Mouse (Mus musculus) left cerebral cortex, postnatal 10 days (tissue): ENCODE measurements around the gene Clint1. TPM values are rescaled to one million over a fixed set of nuclear protein-coding genes. Genes with fewer than 3 reads are reported as not detected.
A peak's percentile ranks its signal among the peaks of the same experiment; 100 is the strongest.
"Not testable (repeated sequence)": the region's sequence is repeated elsewhere in the genome, so short reads cannot be mapped to it uniquely, and the experiment has no call there.

Experiments used
- DNase-seq, 2 experiments: peaks; one replicate each; pipeline ENCODE4 v3.0.0; 2021 to 2022; ENCODE audit warnings: low spot score in 2 of 2, mixed read lengths in 1 of 2; ENCODE audit errors: extremely low spot score in 1 of 2
- intact Hi-C: fragments of 180-260 bp; cut with DNase I; formaldehyde crosslinking; loops from one replicate; pipeline ENCODE4 v1.15.1; 2025
- total RNA-seq, 2 experiments: library from RNA; stranded (reverse); gene quantifications; 2 replicates each; pipeline ENCODE4 v1.2.3; 2021

The Clint1 gene
- total RNA-seq, 2 experiments from 2014 or later: 43.8 to 44.0 TPM

GRCm38 (mm10) chr11:45875351-45875935, 23.6 kb downstream of the Clint1 start:
- intact Hi-C loops: no loop called here
- DNase-seq: no peak

- DNase-seq: no peak
- intact Hi-C loops: no loop called here
Measured at GRCm38 (mm10) chr11:45876036-45876435, 24.2 kb downstream of the Clint1 start.

GRCm38 (mm10) chr11:45879366-45879765, 27.5 kb downstream of the Clint1 start:
- DNase-seq, intact Hi-C loops: not testable (repeated sequence)

GRCm38 (mm10) chr11:45881026-45881682, 29.3 kb downstream of the Clint1 start:
- DNase-seq: peak; percentile 46 to 65

GRCm38 (mm10) chr11:45881683-45882068, 29.8 kb downstream of the Clint1 start:
- no peak for DNase-seq
- intact Hi-C loops: loop anchor here (5.0 to 10.0 kb wide), 5 partner anchors 87 to 1269 kb away; no protein-coding TSS in a partner anchor

More at GRCm38 (mm10) chr11:45881026-45881682, 29.3 kb downstream of the Clint1 start:
- intact Hi-C loops: loop anchor here (5.0 to 10.0 kb wide), 5 partner anchors 86 to 1269 kb away; no protein-coding TSS in a partner anchor

GRCm38 (mm10) chr11:45883270-45883931, 31.6 kb downstream of the Clint1 start:
- intact Hi-C loops: loop anchor here (5.0 to 10.0 kb wide), 5 partner anchors 89 to 1271 kb away; no protein-coding TSS in a partner anchor
- no peak for DNase-seq

- DNase-seq: peak in 1 of 2 experiments; percentile 46
Measured at GRCm38 (mm10) chr11:45884029-45884428, 32.2 kb downstream of the Clint1 start.

GRCm38 (mm10) chr11:45885606-45886230, 33.9 kb downstream of the Clint1 start:
- intact Hi-C loops: loop anchor here (10.0 kb wide), 3 partner anchors 91 to 881 kb away; no protein-coding TSS in a partner anchor
- DNase-seq: no peak

More at GRCm38 (mm10) chr11:45884029-45884428, 32.2 kb downstream of the Clint1 start:
- intact Hi-C loops: loop anchor here (5.0 to 10.0 kb wide), 5 partner anchors 89 to 1272 kb away; no protein-coding TSS in a partner anchor

GRCm38 (mm10) chr11:45886596-45886995, 34.7 kb downstream of the Clint1 start:
- intact Hi-C loops: loop anchor here (10.0 kb wide), 3 partner anchors 92 to 882 kb away; no protein-coding TSS in a partner anchor
- no peak for DNase-seq

GRCm38 (mm10) chr11:45888471-45889030, 36.7 kb downstream of the Clint1 start:
- intact Hi-C loops: loop anchor here (10.0 kb wide), 3 partner anchors 94 to 884 kb away; no protein-coding TSS in a partner anchor
- no peak for DNase-seq

GRCm38 (mm10) chr11:45889981-45890380, 38.1 kb downstream of the Clint1 start:
- DNase-seq: no peak
- intact Hi-C loops: loop anchor here (10.0 kb wide), 3 partner anchors 95 to 885 kb away; no protein-coding TSS in a partner anchor

- DNase-seq: no peak
- intact Hi-C loops: no loop called here
Measured at GRCm38 (mm10) chr11:45890423-45890822, 38.6 kb downstream of the Clint1 start.

- intact Hi-C loops: no loop called here
Measured at GRCm38 (mm10) chr11:45892861-45893360, 41.1 kb downstream of the Clint1 start.

GRCm38 (mm10) chr11:45897392-45897791, 45.5 kb downstream of the Clint1 start:
- intact Hi-C loops: no loop called here
- DNase-seq: peak in 1 of 2 experiments; percentile 24

More at GRCm38 (mm10) chr11:45892861-45893360, 41.1 kb downstream of the Clint1 start:
- no peak for DNase-seq

GRCm38 (mm10) chr11:45900233-45901015, 48.6 kb downstream of the Clint1 start:
- DNase-seq: no peak
- intact Hi-C loops: no loop called here

- DNase-seq: no peak
- intact Hi-C loops: no loop called here
Measured at GRCm38 (mm10) chr11:45906109-45906786, 54.4 kb downstream of the Clint1 start.

- intact Hi-C loops: no loop called here
- no peak for DNase-seq
Measured at GRCm38 (mm10) chr11:45907301-45907700, 55.5 kb downstream of the Clint1 start.
